Mouse (Mus musculus) lung, embryonic 15.5 days (tissue): Measurements from ENCODE around the gene Dcun1d4. TPM values are rescaled to one million over a fixed set of nuclear protein-coding genes. Genes with fewer than 3 reads are reported as not detected.

Experiments used
- ATAC-seq: fragments of 200-750 bp; cut with Nextera tagmentation; 2 replicates; pipeline ENCODE4 v1.8.0; 2017; ENCODE audit warnings: moderate number of reproducible peaks, borderline replicate concordance; ENCODE audit not compliant: low FRiP score, low TSS enrichment; ENCODE audit errors: extremely low read depth
- H3K27ac ChIP-seq: fragments of 300-500 bp; sonication (generic); 2 replicates; pipeline ENCODE4 v1.5.1; 2015; ENCODE audit warnings: moderate library complexity, mild to moderate bottlenecking, inconsistent platforms
- H3K27me3 ChIP-seq: fragments of 300-500 bp; sonication (generic); 2 replicates; pipeline ENCODE4 v1.6.1; 2015; ENCODE audit warnings: inconsistent platforms
- H3K36me3 ChIP-seq: fragments of 300-500 bp; sonication (generic); 2 replicates; pipeline ENCODE4 v1.6.1; 2015; ENCODE audit warnings: inconsistent platforms
- H3K4me1 ChIP-seq: fragments of 300-500 bp; sonication (generic); 2 replicates; pipeline ENCODE4 v1.6.1; 2015; ENCODE audit warnings: inconsistent platforms
- H3K4me2 ChIP-seq: fragments of 300-500 bp; sonication (generic); 2 replicates; pipeline ENCODE4 v1.6.1; 2015; ENCODE audit warnings: inconsistent platforms, mild to moderate bottlenecking, moderate library complexity
- H3K4me3 ChIP-seq: fragments of 300-500 bp; sonication (generic); 2 replicates; pipeline ENCODE4 v1.5.1; 2015; ENCODE audit warnings: mild to moderate bottlenecking, inconsistent platforms
- H3K9ac ChIP-seq: fragments of 300-500 bp; sonication (generic); 2 replicates; pipeline ENCODE4 v1.6.1; 2015; ENCODE audit warnings: inconsistent platforms
- H3K9me3 ChIP-seq: fragments of 300-500 bp; sonication (generic); 2 replicates; pipeline ENCODE4 v1.6.1; 2016; ENCODE audit warnings: inconsistent platforms
- WGBS: fragments of 180-500 bp; shearing (Covaris S2); methylation state at CpG from one replicate; pipeline ENCODE4 v1.1.7; 2015; 5-methylcytosine and 5-hydroxymethylcytosine counted together
- polyA plus RNA-seq: library from polyadenylated mRNA; unstranded; fragments of >200 nt; fragmentation: Nextera tagmentation; extraction: Ambion mirVana; gene quantifications from 2 replicates; pipeline ENCODE4 v1.2.1, GENCODE M21; 2015

Dcun1d4 gene
- polyA plus RNA-seq, 1 experiment from 2014 or later: 21.3 TPM

- H3K36me3 ChIP-seq: no peaks in the 10 kb centered on the region
- no peak for ATAC-seq
- H3K9ac ChIP-seq: no peak overlapping the region
- no peak overlapping the region for H3K4me3 ChIP-seq
- no peak overlapping the region for H3K27ac ChIP-seq
- H3K27me3 ChIP-seq: no peaks in the 10 kb centered on the region
- 87% methylated on average over 6 of the region's 6 CpGs for WGBS
- H3K4me1 ChIP-seq: no peaks in the 10 kb centered on the region
- H3K9me3 ChIP-seq: no peaks in the 10 kb centered on the region
- H3K4me2 ChIP-seq: no peak overlapping the region
Measured at GRCm38 (mm10) chr5:73604964-73605363, 124.2 kb downstream of the Dcun1d4 start.

Other genes with a start within 250 kb of the Dcun1d4 start
- gene Fryl, start 224.4 kb upstream of the Dcun1d4 start, polyA plus RNA-seq: 21.0 and 24.5 TPM in 2 replicates
- gene Ociad1, start 188.2 kb upstream of the Dcun1d4 start, polyA plus RNA-seq: 231 and 246 TPM in 2 replicates
- 41.1 and 42.4 TPM in 2 replicates for gene Ociad2, start 140.0 kb upstream of the Dcun1d4 start, polyA plus RNA-seq
- not detected in 2 replicates for gene Cwh43, start 74.9 kb upstream of the Dcun1d4 start, polyA plus RNA-seq
- 0.16 TPM in 1 of 2 replicates, not detected in the other for gene Lrrc66, start 151.5 kb downstream of the Dcun1d4 start, polyA plus RNA-seq
- 28.3 and 28.9 TPM in 2 replicates for gene Sgcb, start 166.8 kb downstream of the Dcun1d4 start, polyA plus RNA-seq
- gene Spata18, start 170.4 kb downstream of the Dcun1d4 start, polyA plus RNA-seq: 1.8 and 2.8 TPM in 2 replicates